Mouse (Mus musculus): Measurements from ENCODE around the gene Rnf103.

Rnf103 gene

GRCm38 (mm10) chr6:71492136-71492535 lies 1.6 kb upstream of the Rnf103 start:
- no peak for DNase-seq (ENCODE audit: low read depth, low spot score)

DNA sequence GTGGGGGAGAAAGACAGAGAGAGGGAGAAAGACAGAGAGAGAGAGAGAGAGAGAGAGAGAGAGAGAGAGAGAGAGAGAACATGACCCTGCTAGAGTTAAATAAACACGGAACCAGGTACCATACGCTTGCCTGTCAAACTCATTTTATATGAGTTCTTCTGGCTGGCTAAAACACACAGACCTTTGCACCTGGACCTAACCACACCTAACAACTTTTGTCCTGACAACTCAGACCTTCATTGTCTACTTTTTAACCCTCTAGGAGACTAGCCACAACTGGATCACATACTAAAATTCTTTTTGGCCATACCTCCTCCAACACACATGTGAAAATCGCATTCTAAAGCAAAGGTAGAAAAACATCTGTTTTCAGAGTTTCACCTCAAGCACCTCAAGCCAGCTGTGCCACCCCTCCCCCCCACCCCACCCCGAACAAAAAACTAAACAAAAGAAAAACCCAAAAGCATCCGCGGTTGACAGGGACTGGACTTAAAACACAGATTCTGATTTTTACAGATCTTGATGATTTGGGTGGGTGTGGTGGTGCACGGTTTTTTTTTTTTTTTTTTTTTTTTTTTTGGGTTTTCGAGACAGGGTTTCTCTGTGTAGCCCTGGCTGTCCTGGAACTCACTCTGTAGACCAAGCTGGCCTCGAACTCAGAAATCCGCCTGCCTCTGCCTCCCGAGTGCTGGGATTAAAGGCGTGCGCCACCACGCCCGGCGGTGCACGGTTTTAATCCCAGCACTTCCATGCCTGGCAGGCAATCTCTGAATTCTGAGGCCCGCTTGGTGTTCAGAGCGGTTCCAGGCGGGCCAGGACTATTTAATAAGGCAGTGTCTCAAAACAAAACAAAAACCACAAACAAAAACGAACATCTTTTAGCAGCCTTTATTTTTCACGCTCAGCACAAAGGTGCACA lies 679 bp upstream of the Rnf103 start:
- DNase-seq (ENCODE audit: low read depth, low spot score) = peak; percentile 6

GRCm38 (mm10) chr6:71494341-71495020 lies 787 bp downstream of the Rnf103 start:
- DNase-seq (ENCODE audit: low read depth, low spot score) = peak; percentile 42

- DNase-seq (ENCODE audit: low read depth, low spot score) = no peak
These were observed 6.9 kb downstream of the Rnf103 start for GRCm38 (mm10) chr6:71500575-71500974.

GRCm38 (mm10) chr6:71503001-71503400 lies 9.3 kb downstream of the Rnf103 start:
- DNase-seq (ENCODE audit: low read depth, low spot score) = no peak

DNA sequence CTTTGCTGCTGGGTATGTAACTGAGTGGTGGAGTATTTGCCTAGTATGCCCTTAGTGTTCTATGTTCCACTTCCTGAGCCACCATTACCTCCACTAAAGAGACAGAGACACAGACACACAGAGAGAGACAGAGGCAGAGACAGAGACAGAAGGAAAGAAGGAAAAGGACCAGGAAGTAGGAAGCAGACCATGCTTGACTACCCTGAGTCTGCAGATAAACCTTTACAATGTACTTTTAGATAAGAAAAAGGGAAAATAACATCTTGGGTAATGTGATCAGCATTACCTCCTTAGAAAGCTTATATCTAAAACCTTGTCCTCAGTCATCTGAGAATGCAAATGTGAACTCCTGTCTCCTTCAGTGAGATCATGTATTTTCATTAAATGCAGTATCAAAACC lies 10.0 kb downstream of the Rnf103 start:
- DNase-seq (ENCODE audit: low read depth, low spot score) = no peak

DNA sequence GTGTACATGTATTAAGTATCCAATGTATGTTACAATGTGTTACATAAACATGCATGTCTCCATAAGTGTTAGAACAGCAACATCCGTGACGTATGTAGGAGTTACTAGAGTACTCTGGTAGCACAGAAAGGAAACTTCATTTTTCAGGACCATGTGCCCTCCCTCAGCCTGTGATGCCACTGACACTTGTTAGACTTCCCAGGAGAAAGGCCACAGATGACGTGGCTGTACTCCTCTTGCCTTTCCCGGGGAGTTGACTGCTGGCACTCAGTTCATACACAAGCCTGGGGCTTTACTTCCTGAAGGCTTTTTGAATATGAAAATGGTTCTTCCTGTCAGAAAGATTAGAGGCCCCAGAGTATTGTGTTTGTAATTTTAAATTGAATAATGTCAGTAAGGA lies 10.4 kb downstream of the Rnf103 start:
- DNase-seq (ENCODE audit: low read depth, low spot score) = no peak

GRCm38 (mm10) chr6:71505671-71506070 lies 12.0 kb downstream of the Rnf103 start:
- no peak for DNase-seq (ENCODE audit: low read depth, low spot score)

- DNase-seq (ENCODE audit: low read depth, low spot score) = no peak
These were observed 25.8 kb downstream of the Rnf103 start for GRCm38 (mm10) chr6:71519476-71519875.

DNA sequence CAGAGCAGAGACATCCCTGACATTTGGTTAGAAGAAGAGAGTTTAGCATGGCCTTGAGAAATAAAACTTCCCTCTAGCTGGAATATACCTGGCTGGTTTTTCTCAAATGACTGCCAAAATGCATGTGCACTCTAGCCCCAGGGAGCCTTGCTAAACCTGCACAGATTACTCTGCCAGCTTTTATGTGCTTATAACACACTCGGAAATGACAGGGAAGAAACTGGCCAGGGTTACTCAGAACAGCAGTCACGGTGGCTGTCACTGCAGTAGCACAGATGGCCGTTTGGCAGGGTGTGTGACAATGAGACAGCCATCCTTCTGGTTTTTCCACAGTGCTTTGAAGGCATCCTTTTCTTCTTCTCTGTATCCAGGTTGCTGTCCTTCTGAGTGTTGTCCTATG lies 31.9 kb downstream of the Rnf103 start:
- no peak for DNase-seq (ENCODE audit: low read depth, low spot score)

GRCm38 (mm10) chr6:71527056-71527455 lies 33.4 kb downstream of the Rnf103 start:
- no peak for DNase-seq (ENCODE audit: low read depth, low spot score)

GRCm38 (mm10) chr6:71527826-71528225 lies 34.1 kb downstream of the Rnf103 start:
- DNase-seq (ENCODE audit: low read depth, low spot score) = peak; percentile 22

DNA sequence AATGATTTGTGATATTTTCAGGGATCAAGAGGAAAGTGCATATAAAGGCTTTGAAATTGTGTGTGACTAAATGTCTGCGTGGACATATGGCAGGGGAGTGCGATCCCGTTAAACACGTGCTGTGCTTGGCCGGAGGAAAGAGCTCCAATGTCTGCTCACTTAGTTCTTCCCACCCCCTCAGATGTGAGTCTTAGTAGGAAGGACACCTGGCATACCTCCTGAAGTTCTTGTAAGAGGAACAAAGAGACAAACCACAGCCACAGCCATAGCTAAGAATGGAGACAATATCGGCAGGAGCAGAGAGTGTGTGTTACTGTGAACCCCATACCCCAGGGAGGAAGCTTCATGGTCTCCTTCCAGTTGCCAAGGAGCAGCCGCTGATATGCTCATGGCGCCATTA lies 36.5 kb downstream of the Rnf103 start:
- DNase-seq (ENCODE audit: low read depth, low spot score) = no peak

GRCm38 (mm10) chr6:71537286-71537685 lies 43.6 kb downstream of the Rnf103 start:
- no peak for DNase-seq (ENCODE audit: low read depth, low spot score)

DNA sequence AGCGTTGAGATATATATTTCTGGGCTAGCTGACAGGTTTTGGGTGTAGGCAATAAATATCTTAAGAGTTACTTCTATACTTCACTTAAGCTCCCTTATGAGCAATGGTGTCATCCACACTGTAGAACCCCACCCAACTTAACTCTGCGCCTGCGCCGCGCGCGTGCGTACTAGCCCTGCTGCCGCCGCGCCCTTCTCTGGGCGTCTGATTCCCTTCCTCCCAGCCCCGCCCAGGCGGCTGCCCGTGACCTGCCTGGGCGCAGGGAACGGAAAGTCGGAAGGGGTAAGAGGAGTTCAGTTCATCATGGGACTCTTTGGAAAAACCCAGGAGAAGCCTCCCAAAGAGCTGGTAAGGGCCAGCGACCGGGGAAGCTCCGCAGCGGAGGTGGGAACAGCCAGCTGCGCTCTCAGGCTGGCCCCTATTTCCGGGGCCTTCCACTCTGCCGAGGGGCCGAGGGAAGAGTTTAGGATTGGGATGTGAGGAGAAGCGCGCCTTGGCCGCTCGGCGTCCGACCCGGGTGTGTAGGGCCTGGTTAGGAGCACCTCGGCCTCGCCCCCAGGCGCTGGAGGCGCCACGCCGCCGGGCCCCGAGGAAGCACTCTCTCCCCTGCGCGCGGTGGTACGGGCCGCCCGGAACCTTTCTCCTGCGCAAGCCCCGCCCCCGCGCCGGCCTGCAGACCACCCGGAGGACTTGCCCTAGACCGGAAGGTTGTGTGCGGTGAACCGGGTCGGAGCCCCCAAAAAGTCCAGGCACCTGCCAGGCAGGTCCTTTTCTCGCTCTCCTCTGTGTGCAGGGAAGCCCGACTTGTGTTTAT lies 50.2 kb downstream of the Rnf103 start, which contains the start of gene Chmp3:
Gene Chmp3 (plus strand): TSS at position 112 of the 814 bp plus-strand sequence.
- peak; percentile 95 for DNase-seq (ENCODE audit: low read depth, low spot score)

- no peak for DNase-seq (ENCODE audit: low read depth, low spot score)
These were observed 61.8 kb downstream of the Rnf103 start for GRCm38 (mm10) chr6:71555507-71555951.

DNA sequence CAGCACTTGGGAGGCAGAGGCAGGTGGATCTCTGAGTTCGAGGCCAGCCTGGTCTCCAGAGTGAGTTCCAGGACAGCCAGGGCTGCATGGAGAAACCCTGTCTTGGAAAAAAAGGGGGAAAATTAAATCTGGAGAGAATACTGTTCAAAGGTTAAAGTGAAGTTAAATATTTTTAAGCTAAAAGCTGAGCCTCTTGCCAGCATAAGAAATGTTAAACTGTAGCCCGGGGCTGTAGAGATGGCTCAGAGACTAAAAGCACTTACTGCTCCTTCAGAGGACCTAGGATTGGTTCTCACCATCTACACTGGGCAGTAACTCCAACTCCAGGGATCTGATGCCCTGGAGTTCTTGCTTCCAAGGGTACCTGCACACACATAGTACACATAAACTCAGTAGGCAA lies 63.1 kb downstream of the Rnf103 start:
- no peak for DNase-seq (ENCODE audit: low read depth, low spot score)

Measured in R1 (cell line).